Mouse (Mus musculus): Measurements from ENCODE around the gene Kif1b.
"Not testable (repeated sequence)": the region's sequence is repeated elsewhere in the genome, so short reads cannot be mapped to it uniquely, and the experiment has no call there.

Gene Kif1b

DNA sequence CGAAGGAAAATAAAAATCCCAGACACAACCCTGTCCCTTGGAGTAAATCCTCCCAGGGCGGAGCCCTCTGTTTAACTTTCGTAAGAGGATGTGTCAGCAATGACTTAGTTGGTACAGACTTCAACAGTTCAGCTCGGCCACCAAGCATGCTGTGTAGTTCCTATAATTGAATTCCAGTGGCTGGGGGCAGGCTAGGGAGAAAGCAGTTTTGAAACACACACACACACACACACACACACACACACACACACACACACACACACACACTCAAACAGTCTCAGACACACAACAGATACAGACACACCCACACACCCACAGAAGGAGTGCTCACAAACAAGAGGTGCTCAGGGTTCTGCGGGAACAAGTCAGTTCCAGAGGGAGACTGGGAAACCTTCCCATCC, 135.9 kb downstream of the Kif1b start:
- no peak for DNase-seq (ENCODE audit: low read depth, low spot score)

DNA sequence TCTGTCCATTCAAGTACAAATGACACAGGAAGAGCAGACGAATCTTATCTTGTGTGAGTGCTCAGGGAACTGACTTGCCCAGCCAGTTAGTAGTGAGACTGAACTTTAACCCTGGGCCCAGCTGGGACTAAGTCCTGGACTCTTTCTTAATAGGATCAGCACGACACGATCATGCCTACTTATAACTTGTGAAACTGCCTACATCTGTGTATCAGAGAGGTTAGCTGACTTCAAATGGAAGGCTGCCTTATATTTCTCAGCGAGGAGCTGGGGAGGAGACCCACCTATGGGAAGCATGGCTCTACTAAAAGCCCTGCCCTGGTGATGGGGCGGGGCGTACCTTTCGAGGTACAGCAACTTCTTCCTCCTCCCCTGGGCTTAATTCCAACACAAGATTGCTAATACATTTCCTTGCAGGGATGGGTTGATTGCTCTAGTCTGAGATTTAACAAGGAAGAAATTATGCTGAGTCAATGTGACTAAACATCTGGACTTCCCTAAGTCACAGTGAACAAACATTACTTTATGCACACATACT, 137.0 kb downstream of the Kif1b start:
- DNase-seq (ENCODE audit: low read depth, low spot score): no peak

DNA sequence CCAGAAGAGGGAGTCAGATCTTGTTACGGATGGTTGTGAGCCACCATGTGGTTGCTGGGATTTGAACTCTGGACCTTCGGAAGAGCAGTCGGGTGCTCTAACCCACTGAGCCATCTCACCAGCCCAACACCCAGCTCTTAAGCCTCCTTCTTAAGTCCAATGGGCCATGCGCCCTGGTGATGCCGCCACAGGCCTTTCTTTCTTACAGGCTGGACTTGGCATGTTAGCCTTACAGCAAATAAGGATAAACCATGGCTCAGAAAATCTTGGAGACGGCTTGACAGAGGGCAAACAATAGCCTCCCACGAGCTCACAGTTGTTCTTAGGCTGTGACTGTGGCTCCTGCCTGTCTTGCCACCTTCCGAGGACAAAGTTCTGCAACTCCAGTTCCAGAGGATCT, 137.6 kb downstream of the Kif1b start:
- not testable (repeated sequence) for DNase-seq (ENCODE audit: low read depth, low spot score)

DNA sequence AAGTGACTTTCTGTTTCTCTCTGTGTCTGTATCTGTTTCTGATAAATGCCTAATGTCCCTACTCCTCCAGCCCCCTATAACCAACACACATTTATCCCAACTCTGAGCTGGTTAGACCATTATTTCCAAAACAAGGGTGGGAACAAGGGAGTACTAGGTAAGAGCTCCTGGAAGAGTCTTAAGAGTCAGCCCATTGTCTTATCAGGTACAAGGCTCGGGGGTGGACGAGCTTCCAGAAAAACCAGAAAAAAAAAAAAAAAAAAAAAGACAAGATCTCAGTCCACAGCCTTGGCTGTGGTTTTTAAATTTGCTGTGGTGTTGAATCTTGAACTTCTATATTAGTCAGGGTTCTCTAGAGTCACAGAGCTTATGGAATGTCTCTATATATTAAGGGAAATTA, 139.5 kb downstream of the Kif1b start:
- no peak for DNase-seq (ENCODE audit: low read depth, low spot score)

DNA sequence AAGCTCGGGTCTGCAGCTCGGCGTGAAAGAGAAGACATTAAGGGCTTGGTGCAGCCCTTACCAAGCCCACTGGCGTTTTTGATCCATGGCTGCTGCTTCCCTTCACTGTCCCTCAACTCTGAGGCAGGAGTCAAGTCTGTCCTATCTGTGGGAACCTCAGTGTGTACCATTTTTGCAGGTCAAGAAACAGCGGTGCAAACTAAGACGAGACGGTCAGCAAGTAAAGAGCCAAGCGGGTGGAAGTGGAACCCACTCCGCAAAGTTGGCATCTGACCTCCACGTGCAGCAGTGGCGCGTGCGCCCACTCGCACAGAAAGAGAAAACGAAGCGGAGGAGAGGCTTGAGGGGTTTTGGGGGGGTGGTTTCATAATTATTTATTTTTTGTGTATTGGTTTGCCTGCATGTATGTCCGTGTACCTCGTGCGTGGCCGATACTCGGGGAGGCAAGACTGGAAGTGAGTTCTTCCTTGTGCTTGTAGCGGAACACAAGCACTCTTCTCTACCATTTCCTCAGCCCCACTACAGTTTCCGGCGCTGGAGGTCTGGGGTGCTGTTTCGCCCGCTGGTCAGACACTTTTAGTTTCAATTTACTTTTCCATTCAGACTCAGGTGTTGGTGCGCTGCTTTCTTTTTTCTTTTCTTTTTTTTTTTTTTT, 140.4 kb downstream of the Kif1b start:
- peak; percentile 40 for DNase-seq (ENCODE audit: low read depth, low spot score)

DNA sequence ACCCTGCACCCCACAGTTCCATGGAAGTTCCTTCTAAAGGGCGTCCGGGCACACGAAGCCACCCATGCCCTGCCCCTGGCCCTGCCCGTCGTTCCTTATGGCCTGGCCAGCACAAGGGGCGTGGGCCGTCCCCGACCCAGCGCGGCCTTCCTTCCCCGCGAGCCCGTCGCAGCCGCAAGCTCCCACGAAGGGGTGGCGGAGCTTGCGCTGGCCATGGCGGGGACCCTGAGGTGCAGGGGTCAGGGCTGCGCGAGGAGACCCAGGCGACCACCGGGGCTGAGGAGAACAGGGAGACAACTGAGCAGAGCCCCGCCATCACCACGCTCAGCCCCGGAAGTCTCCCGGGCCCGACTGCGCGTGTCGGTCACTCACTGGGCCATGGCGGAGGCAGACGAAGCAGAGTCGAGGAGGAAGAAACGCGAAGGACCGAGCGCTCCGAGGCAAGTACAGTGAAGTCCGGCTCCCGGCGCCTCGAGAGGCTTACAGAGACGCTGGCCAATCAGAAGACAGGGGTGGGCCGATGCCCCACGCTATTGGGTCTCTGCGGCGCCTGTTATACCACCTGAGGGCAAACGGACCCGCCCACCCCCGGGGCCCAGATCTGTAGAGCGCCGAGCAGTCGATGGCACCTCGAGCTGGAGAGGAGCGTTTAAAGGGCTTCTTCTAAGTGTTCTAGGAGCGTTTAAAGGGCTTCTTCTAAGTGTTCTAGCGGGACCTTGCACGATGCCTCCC, 141.1 kb downstream of the Kif1b start, which contains the start of gene Pgd:
TSS of gene Pgd (minus strand) at position 557 of the 732 bp plus-strand sequence.
- DNase-seq (ENCODE audit: low read depth, low spot score): peak; percentile 96

DNA sequence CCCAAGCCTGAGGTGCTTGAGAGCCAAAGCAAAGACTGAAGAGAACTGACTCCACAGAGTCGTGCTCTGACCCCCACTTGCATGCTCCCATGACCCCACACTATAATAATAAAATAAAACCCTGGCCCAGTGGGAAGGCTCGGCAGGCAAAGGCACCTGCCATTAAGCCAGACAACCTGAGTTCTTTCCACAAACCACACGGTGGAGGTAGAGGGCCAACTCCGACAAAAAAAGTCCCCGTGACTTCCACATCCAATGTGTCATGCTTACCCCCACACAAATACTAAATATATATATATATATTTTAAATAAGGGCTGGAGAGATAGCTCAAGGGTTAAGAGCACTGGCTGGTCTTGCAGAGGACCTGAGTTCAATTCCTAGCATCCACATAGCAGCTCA, 143.3 kb downstream of the Kif1b start:
- DNase-seq (ENCODE audit: low read depth, low spot score): no peak

DNA sequence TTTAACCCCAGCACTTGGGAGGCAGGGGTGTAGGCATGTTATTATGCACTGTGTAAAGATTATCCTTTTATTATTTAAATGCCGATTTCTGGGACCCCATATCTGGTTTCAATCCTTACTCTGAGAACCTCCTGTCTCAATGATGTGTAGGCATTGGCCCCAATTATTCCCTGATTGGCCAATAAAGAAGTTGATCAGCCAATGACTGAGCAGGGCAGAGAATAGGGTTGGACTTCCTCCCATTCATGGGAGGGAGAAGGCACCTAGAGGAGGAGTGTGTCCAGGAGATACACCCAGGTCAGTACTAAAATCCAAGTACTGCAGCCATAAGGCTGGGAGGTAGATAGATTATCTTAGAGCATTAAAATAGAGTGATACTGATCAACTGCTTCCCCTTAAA, 144.3 kb downstream of the Kif1b start:
- peak; percentile 43 for DNase-seq (ENCODE audit: low read depth, low spot score)

DNA sequence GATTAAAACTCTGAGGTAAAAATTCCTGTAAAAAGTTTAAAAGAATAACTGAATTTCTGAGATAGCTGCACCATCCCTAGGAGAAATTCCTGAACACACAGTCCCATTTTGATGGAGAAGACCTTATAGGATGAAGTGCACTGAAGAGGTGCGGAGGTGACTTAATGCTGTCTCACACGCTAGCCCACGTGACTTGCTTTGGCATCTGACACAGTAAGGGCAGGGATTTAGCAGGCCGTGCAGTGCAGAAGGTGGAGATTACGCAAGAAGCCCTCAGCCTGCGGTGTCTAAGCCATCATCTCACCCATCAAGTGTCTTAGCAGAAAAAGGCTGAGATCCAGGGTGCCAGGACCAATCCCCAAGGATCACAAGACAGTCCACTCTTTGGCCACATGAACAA, 146.3 kb downstream of the Kif1b start:
- DNase-seq (ENCODE audit: low read depth, low spot score): peak; percentile 64

DNA sequence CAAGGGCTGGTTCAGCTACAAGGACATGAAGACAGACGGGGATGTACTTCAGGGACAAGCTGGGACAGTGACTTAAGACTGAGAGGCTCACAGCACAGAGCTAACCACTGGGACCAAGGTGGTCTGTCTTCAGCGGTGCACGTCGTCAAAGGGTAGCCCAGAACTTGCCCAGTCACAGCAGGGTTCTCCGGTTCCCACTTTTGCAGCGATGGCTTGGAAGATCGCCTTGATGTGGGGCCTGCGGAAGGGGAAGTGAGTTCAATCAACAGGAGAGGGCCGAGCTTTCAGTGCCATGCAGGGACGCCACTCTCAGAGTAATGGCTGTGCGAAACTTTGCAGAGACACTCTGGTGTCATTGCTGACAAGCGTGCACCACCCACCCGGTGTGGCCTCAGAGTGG, 147.6 kb downstream of the Kif1b start:
- no peak for DNase-seq (ENCODE audit: low read depth, low spot score)

DNA sequence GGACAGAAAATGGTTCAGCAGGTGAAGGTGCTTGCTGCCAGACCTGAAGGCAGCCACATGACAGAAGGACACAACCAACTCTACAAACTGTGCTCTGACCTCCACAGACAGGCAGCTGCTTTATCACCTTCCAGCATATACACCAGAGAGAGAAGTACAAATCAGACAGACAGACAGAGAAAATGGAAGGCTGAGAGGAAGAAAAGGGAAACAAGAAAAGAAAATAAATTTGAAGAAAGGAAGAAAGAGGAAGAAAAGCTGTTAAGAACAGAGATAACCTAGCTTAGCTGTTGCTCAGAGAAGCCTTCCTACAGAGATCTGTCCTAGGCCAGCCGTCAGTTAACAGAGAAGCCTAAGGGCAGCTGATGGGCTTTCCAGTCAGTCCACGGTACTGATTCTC, 148.3 kb downstream of the Kif1b start:
- no peak for DNase-seq (ENCODE audit: low read depth, low spot score)

DNA sequence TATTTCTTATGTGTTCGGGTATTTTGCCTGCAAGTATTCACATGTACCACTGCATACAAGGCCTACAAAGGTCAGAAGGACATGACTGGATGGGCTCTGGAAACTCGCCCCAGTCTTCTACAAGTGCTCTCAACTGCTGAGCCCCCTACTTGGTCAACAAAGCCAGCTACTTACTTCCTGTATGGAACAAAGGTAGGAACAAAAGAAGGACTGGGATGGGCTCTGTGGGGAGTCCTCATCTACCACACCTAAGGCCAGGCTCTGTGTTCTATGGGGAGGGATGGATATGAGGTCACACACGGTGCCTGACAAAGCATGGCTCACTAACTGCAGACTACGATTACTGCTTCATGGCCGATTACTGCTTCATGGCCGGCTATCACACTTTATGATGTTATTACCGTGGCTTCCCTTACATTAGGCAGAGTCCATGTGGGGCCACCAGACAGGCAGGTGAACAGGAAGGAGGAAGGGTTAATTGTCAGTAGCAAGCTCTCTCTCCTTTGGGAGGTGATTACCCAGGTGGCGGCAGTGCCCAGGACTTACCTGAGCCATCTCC, 150.0 kb downstream of the Kif1b start:
- peak; percentile 89 for DNase-seq (ENCODE audit: low read depth, low spot score)

DNA sequence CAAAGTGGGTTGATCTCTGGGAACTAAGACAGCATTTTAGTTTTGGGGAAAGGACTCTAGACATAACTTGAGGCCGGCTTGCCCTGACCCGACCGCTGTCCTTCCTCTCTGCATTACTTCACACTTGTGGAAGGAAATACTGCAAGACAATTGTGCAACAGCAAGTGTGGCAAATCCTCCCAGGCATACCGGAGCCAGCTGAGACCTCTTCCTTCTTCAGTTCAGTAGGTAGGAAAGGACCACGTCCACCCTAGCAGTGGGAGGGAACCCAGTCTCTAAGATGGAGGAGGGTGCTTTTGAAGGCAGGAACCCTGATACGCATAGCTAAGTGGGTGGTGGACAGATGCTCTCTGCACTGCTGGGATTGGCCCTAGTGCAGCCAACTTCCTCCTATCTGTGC, 151.8 kb downstream of the Kif1b start:
- DNase-seq (ENCODE audit: low read depth, low spot score): no peak

DNA sequence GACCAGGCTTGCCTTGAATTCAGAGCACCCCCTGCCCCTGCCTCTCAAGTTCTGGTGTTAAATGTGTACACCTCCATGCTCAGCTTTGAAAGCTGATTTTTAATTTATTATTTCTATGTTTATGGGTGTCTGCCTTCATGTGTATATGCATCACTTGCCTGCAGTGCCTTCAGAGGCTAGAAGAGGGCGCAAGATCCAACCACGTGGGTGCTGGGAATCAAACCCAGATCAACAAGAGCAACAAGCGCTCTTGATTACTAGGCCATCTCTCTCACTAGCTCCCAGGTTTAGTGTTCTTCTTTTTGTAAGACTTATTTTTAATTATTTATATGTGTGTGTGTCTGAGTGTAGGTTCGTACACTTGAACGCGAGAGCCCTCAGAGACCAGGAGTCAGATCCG, 152.6 kb downstream of the Kif1b start:
- no peak for DNase-seq (ENCODE audit: low read depth, low spot score)

DNA sequence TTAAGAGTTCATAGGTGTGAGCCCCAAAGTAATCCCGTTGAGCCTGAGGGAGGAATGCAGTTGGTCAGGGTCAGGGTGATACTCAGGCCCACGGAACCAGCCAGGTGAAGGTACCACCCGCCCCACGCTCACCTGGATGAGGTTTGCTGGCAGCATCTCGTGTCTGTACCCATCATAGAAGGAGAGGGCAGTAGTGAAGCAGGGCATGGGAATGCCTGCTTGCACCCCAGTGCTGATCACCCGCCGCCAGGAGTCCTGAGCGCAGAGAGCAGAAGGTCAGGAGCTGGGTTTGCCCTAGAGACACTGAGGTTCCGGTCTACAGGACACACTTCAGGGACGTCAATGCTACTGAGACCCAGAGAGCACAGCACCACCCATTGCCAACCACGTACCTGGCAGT, 156.8 kb downstream of the Kif1b start:
- no peak for DNase-seq (ENCODE audit: low read depth, low spot score)

DNA sequence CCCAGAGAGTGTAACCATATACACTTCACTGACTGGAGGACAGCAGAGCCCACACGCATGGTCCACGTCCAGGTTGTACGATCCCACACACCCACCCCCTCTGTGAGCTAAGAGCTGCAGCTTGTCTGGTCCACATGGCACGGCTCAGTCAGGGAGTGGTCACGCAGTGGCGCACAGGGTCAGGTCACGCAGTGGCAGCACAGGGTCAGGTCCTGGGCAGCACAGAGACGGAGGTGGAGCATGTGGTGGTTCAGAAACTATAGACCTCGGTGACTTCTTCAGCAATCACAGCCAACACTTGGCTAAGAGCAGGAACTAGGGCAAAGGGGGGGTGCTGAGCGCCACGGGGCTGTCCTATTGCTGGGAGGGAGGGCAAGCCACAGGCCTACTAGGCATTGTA, 157.2 kb downstream of the Kif1b start:
- DNase-seq (ENCODE audit: low read depth, low spot score): no peak

DNA sequence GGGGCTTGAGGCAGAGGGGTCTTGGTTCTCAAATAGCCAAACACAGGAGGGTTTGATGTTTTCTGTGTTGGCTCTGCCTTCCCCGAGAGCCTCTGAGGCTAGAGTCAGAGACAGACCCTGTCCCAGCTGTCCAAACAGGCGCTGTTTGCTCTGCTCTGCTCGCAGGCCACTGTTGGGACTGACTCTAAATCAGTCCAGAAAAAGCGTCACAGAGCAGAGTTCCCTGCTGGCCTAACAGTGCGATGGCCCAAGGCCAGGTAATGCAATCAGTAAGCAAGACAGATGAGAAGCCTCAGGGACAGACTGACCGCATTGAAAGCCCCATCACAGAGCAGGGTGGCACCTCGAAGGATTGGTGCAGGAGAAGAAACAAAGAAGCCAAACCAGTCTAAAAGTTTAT, 157.9 kb downstream of the Kif1b start:
- no peak for DNase-seq (ENCODE audit: low read depth, low spot score)

DNA sequence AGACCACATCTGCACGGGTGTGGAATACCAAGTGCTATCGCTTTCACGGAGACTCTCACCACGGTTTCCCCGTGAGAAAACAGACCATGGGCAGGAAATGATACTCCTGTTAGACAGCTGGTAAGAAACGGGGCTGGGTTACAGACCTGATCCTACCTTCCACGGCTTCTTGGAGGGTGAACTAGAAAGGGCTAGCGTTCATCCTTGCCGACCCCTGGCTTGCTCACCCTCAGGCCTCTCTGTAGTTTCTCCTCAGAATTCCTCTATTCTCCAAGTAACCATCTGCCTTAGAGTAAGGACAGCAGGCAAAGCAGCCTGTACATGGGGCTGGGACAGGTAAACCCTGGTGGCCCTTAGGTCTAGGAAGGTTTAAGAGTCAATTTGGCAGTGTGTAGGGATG, 158.3 kb downstream of the Kif1b start:
- no peak for DNase-seq (ENCODE audit: low read depth, low spot score)

DNA sequence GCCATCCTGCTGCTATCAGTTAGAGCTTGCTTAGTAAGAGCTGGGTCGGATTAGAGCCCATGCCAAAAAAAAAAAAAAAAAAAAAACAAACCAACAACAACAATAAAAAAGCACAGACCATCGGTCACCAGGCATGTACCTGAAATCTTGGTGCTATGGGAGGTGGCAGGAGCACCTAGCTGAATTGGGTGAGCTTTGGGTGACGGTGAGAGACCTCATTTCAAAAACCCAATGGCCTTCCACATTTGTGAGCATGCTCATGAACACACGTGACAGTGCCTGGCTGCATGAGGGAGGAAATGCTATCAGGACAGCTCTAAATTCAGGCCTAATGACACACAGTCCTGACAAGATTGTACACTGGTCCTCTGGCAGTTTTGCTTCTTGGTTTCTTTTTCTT, 159.4 kb downstream of the Kif1b start:
- DNase-seq (ENCODE audit: low read depth, low spot score): no peak

DNA sequence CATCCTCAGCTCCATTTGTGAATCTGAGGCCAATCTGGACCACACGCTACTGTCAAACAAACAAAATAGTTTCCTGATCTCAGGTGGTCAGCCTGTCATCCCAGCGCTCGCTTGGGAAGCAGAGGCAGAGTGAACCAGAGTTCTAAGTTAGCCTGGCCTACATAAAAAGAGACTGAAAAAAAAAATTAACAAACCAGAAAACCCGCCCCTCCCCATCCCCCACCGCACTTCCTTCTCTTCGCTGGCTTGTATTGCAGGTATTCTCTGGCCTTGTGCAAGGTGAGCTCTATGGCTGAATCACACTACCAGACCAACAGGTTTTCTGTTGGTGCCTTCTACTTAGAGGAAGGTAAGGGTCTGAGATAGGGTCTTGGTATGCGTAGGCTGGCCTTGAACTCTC, 160.0 kb downstream of the Kif1b start:
- no peak for DNase-seq (ENCODE audit: low read depth, low spot score)

DNA sequence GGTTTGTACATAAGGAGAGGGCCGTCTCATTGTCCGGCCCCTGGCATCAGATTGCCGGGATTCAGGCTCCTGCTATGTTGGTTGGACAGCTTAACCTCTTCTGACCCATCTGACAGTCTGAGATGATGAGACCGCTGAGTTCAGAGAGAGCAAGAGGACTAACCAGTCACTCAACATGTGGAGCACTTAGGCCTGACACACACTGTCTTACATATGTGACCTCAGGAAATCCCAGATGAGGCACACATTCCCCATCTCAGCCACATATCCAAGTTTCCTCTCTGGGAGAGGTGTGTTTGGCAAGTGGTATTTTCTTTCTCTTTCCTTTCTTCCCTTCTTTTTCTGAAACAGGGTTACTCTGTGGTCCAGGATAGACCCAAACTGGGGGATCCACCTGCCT, 162.3 kb downstream of the Kif1b start:
- no peak for DNase-seq (ENCODE audit: low read depth, low spot score)

DNA sequence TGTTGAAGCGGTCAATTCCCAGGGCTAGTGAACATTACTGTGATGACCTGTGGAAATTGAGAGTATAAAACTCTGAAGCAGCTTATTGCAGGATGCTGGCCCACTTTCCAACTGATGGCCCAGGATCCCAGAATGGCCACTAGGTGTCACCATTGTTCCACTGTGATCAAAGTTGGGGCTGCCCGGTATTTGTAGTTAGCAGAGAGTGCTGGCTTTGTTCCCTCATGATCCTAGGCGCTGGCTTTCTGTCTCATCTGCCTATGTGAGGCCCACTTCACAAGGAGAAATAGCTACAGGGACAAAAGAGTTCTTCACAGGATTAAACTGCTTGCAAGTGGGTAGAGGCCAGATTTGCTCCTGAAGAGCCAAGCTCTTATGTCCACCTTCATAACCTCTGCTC, 163.0 kb downstream of the Kif1b start:
- peak; percentile 77 for DNase-seq (ENCODE audit: low read depth, low spot score)

DNA sequence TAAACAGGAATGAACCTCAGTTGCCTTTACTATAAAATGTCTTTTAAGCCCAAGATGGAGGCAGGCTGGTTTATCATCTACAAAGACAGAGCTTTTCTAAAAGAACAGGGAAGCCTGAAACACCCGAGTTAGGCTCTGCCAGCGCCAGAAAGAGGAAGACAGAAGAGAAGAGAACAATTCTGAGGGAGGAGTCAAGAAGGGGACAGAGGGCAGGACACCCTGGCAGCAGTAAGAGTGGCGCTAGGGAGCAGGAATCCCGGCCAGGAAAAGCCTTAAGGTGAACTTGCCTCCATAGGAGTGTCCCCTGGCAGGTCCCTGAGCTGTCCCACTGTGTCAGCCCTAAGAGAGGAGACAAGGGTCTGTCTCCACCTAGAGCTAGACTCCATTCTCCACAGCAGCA, 163.9 kb downstream of the Kif1b start:
- DNase-seq (ENCODE audit: low read depth, low spot score): no peak
